Mouse (Mus musculus): Measurements from ENCODE around the gene Ipo9. TPM values are rescaled to one million over a fixed set of nuclear protein-coding genes. Genes with fewer than 3 reads are reported as not detected.

Ipo9 gene
- polyA plus RNA-seq, 1 experiment from 2014 or later, result 185 TPM

DNA sequence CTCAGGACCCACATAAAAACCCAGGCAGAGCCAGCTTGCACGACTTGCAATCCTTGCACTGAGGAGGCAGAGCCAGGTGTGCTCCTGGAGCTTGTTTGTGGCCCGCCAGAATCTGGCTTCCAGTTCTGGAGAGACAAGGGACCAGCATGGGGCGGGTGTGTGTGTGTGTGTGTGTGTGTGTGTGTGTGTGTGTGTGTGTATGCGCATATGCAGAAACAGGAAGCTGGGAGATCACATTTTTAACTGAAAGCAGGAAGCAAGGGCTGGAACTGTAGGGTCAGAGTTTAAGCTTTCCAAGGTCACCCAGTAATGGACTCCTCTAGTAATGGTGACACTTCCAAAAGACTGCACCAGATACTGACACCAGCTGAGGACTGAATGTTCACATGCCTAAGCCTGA lies 86.3 kb downstream of the Ipo9 start:
- H3K4me1 ChIP-seq (replicated peaks), result peaks cover 3% of the 10 kb centered on the region; the same call in 1 of the 2 replicates
- no peaks in the 10 kb centered on the region for H3K9me3 ChIP-seq
- no peak overlapping the region for H3K9ac ChIP-seq (replicated peaks)
- H3K4me3 ChIP-seq (replicated peaks), result no peak overlapping the region
- 55% methylated on average over 4 of the region's 4 CpGs for WGBS
- no peak overlapping the region for H3K4me2 ChIP-seq
- no peak for ATAC-seq (ENCODE audit: insufficient number of reproducible peaks, insufficient read depth, low FRiP score, low TSS enrichment, low read depth)
- H3K36me3 ChIP-seq, result no peaks in the 10 kb centered on the region
- H3K27ac ChIP-seq, result no peak overlapping the region
- no peaks in the 10 kb centered on the region for H3K27me3 ChIP-seq

DNA sequence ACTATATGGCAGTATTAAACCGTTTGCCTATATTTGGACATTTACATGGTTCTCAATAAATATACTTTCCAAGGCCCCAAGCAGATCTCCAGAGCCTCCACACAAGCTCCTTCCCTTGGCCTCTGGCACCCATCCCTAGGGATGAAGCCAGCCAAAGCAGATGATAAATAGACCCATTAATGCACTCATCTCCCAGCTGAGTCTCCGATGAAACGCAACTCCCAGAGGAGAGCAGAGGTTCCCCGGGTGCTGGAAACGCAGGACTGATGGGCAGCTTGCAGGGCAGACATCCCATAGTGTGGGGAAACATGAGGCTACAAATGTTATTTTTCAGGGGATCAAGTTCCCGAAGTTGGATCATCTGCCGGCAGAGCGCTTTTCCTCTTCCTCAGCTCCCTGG lies 88.4 kb downstream of the Ipo9 start:
- Histone ChIP-seq H3K4me1 (replicated peaks) (no peaks in the 10 kb centered on the region), H3K9me3 (no peaks in the 10 kb centered on the region), H3K9ac (replicated peaks) (no peak overlapping the region), H3K36me3 (no peaks in the 10 kb centered on the region), H3K27me3 (no peaks in the 10 kb centered on the region), H3K27ac (no peak overlapping the region), H3K4me3 (replicated peaks) (no peak overlapping the region), H3K4me2 (no peak overlapping the region)
- 82% methylated on average over 8 of the region's 8 CpGs for WGBS
- no peak for ATAC-seq (ENCODE audit: insufficient number of reproducible peaks, insufficient read depth, low FRiP score, low TSS enrichment, low read depth)

Small RNA genes lying within 50 kb of the gene (microRNA-seq; reads per million reads assigned to microRNA genes)
- gene Mir1231, result not detected

Other genes starting within 250 kb of the Ipo9 start
- 5.7 and 6.0 TPM in 2 replicates for gene Elf3, start 171.9 kb downstream of the Ipo9 start, polyA plus RNA-seq (2016; fragmentation: Nextera tagmentation; extraction: Ambion mirVana)
- gene Rnpep, start 146.4 kb downstream of the Ipo9 start, polyA plus RNA-seq (2016; fragmentation: Nextera tagmentation; extraction: Ambion mirVana), result 97.4 and 103 TPM in 2 replicates
- 193 and 194 TPM in 2 replicates for gene Timm17a, start 116.7 kb downstream of the Ipo9 start, polyA plus RNA-seq (2016; fragmentation: Nextera tagmentation; extraction: Ambion mirVana)
- gene Lmod1, start 105.7 kb downstream of the Ipo9 start, polyA plus RNA-seq (2016; fragmentation: Nextera tagmentation; extraction: Ambion mirVana), result 0.29 and 0.42 TPM in 2 replicates
- gene Shisa4, start 55.3 kb downstream of the Ipo9 start, polyA plus RNA-seq (2016; fragmentation: Nextera tagmentation; extraction: Ambion mirVana), result 41.5 and 43.7 TPM in 2 replicates
- gene Nav1, start 176.8 kb upstream of the Ipo9 start, polyA plus RNA-seq (2016; fragmentation: Nextera tagmentation; extraction: Ambion mirVana), result 15.4 and 17.1 TPM in 2 replicates

All from limb, embryonic 12.5 days (tissue).